Mouse (Mus musculus): ENCODE results near the gene Scfd2. TPM values are rescaled to one million over a fixed set of nuclear protein-coding genes. Genes with fewer than 3 reads are reported as not detected.
A peak's percentile ranks its signal among the peaks of the same experiment; 100 is the strongest.

Gene Scfd2
- polyA plus RNA-seq, 1 experiment = 17.4 TPM

GRCm38 (mm10) chr5:74197541-74198330, 333.8 kb downstream of the Scfd2 start:
- Histone ChIP-seq H3K4me1 (ENCODE audit: control insufficient read depth, insufficient read depth, insufficient read length, low read length) (peaks cover 3% of the 10 kb centered on the region), H3K27ac (replicated peaks; ENCODE audit: low read depth, low read length) (no peak overlapping the region), H3K4me3 (ENCODE audit: insufficient read depth, low read depth, low read length) (no peak overlapping the region)

DNA sequence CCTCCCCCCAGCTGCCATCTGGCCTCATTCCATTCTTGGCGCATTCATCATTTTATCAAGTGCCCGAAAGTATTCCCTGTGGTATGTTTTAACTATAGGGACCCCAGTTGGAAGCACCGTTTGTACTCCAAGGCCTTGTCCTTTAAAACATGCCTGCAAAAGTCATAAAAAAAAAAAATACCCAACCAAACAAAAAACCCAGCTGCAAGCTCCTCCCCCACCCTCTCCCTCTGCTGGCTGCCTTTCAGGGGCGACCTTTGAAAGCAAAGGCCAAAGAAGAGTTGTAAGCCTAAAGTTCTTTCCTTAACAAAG, 335.3 kb downstream of the Scfd2 start:
- H3K4me3 ChIP-seq (ENCODE audit: insufficient read depth, low read depth, low read length) = peak overlapping the region; percentile 90
- H3K27ac ChIP-seq (replicated peaks; ENCODE audit: low read depth, low read length) = no peak overlapping the region
- peaks cover 3% of the 10 kb centered on the region for H3K4me1 ChIP-seq (ENCODE audit: control insufficient read depth, insufficient read depth, insufficient read length, low read length)

DNA sequence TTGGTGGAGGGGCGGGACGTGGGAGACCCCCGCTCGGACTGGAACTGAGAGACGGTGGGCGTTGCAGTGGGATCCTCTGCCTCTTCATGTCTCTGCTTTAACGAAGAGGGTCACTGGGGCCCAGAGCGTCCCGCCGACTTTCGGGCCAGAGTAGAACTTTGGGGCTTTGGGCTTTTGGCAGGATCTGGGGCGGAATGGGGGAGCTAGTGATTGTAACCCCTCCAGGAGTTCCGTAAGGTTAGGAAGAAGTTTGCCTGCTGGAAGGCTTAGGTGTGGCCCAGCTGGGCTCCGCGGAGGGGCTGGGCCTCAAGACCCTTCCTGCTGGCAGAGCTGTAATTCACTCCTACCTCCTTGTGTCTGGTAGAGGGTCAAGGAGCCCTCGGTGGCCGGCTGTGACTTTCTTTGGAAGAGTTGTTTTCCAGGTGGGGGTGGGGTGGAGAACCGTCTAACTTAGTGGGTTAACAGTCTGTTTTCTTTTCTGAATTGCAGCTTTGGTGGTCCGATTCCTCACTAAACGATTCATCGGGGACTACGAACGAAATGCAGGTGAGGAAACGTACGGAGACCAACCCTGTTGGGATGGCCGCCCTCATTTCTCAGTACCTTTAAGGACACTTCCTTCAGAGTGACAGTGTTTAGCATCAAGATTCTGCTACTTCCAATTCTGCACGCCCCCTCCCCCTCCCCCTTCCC, 335.8 kb downstream of the Scfd2 start:
- peak overlapping the region; percentile 90 for H3K4me3 ChIP-seq (ENCODE audit: insufficient read depth, low read depth, low read length)
- H3K4me1 ChIP-seq (ENCODE audit: control insufficient read depth, insufficient read depth, insufficient read length, low read length) = peaks cover 3% of the 10 kb centered on the region
- no peak overlapping the region for H3K27ac ChIP-seq (replicated peaks; ENCODE audit: low read depth, low read length)

DNA sequence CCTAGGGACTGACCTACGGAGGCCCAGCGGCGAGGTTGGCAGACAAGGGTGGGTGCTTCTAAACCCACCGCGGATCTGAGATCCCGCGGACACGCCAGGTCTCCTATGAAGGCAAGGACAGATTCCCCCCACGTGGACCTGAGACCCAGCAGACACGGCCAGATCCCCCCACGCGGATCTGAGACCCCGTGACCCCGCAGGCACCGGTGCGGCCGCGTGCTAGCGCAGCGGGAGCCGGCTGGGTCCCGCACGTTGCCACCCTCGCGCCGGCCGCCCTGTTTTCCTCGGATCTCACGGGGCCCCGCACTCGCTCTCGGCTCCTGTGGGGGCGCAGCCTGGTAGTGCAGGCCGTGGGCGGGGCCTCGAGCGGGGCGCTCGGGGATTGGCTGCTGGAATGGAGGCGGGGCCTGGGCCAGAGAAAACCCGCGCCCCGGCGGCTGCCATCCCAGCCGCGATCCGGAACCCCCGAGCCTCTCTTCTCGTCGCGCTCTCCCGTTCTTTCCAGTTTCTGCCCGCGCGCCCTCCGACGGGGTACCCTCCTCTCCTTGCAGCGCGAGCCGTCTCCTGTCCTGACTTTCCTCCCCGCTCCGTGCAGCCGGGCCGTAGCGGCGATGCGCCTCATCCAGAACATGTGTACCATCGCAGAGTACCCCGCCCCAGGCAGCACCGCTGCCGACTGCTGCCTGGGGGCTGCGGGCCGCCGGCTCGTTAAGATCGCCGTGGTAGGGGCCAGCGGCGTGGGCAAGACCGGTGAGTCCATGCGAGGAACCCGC, 336.5 kb downstream of the Scfd2 start, which contains the start of gene Rasl11b:
TSS of gene Rasl11b (plus strand) at position 446 of the 773 bp plus-strand sequence.
- Histone ChIP-seq H3K4me1 (ENCODE audit: control insufficient read depth, insufficient read depth, insufficient read length, low read length) (peaks cover 3% of the 10 kb centered on the region), H3K27ac (replicated peaks; ENCODE audit: low read depth, low read length) (no peak within 1 kb of the TSS), H3K4me3 (ENCODE audit: insufficient read depth, low read depth, low read length) (peak within 1 kb of the TSS; percentile 90)

- Histone ChIP-seq H3K4me3 (ENCODE audit: insufficient read depth, low read depth, low read length) (peak overlapping the region; percentile 90), H3K27ac (replicated peaks; ENCODE audit: low read depth, low read length) (no peak overlapping the region), H3K4me1 (ENCODE audit: control insufficient read depth, insufficient read depth, insufficient read length, low read length) (peaks cover 3% of the 10 kb centered on the region)
Measured at GRCm38 (mm10) chr5:74194027-74194840, 337.3 kb downstream of the Scfd2 start.

DNA sequence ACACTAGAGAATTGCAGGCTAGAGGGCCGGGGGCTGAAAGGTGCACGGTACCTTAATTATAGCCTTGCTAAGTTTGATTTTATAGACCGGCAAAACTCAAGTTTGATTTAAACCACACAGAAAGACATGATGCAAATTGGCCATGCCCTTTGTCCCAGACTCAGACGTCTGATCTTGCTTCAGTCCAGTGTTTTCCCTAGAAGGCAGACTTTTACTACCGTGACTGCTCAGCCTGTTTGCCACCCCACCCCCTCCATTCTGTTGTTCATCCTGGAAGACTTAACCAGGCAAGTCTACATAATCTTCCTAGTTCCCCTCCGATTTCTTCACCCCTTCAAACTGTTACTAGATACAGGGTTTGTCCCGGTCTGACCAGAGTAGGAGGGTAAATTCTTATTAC, 337.9 kb downstream of the Scfd2 start:
- Histone ChIP-seq H3K4me3 (ENCODE audit: insufficient read depth, low read depth, low read length) (no peak overlapping the region), H3K27ac (replicated peaks; ENCODE audit: low read depth, low read length) (no peak overlapping the region), H3K4me1 (ENCODE audit: control insufficient read depth, insufficient read depth, insufficient read length, low read length) (peaks cover 3% of the 10 kb centered on the region)

GRCm38 (mm10) chr5:74193008-74193407, 338.6 kb downstream of the Scfd2 start:
- no peak overlapping the region for H3K4me3 ChIP-seq (ENCODE audit: insufficient read depth, low read depth, low read length)
- no peak overlapping the region for H3K27ac ChIP-seq (replicated peaks; ENCODE audit: low read depth, low read length)
- peaks cover 3% of the 10 kb centered on the region for H3K4me1 ChIP-seq (ENCODE audit: control insufficient read depth, insufficient read depth, insufficient read length, low read length)

- Histone ChIP-seq H3K4me3 (ENCODE audit: insufficient read depth, low read depth, low read length) (no peak overlapping the region), H3K4me1 (ENCODE audit: control insufficient read depth, insufficient read depth, insufficient read length, low read length) (no peaks in the 10 kb centered on the region; the same call in none of the 2 replicates), H3K27ac (replicated peaks; ENCODE audit: low read depth, low read length) (no peak overlapping the region)
Measured at GRCm38 (mm10) chr5:74190911-74191310, 340.6 kb downstream of the Scfd2 start.

DNA sequence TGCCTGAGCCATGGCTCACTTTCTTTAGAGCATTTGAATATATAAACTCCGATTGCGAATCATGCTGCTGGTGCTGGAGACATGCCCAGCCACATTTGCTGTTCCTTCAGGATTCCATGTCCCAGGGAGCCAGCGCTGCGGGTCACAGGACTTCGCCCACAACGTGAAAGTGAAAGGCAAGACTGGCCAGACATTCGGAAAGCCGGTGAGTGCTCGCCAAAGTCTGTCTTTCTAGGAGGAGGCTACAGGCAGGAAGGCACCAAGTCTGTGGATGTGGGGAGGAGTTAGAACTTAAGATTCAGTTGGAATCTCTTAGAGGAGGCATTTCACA, 341.4 kb downstream of the Scfd2 start:
- H3K27ac ChIP-seq (replicated peaks; ENCODE audit: low read depth, low read length) = no peak overlapping the region
- no peaks in the 10 kb centered on the region; the same call in none of the 2 replicates for H3K4me1 ChIP-seq (ENCODE audit: control insufficient read depth, insufficient read depth, insufficient read length, low read length)
- peak overlapping the region; percentile 12 for H3K4me3 ChIP-seq (ENCODE audit: insufficient read depth, low read depth, low read length)

GRCm38 (mm10) chr5:74189484-74190160, 341.9 kb downstream of the Scfd2 start:
- H3K27ac ChIP-seq (replicated peaks; ENCODE audit: low read depth, low read length) = no peak overlapping the region
- H3K4me3 ChIP-seq (ENCODE audit: insufficient read depth, low read depth, low read length) = peak overlapping the region; percentile 12
- no peaks in the 10 kb centered on the region; the same call in none of the 2 replicates for H3K4me1 ChIP-seq (ENCODE audit: control insufficient read depth, insufficient read depth, insufficient read length, low read length)

DNA sequence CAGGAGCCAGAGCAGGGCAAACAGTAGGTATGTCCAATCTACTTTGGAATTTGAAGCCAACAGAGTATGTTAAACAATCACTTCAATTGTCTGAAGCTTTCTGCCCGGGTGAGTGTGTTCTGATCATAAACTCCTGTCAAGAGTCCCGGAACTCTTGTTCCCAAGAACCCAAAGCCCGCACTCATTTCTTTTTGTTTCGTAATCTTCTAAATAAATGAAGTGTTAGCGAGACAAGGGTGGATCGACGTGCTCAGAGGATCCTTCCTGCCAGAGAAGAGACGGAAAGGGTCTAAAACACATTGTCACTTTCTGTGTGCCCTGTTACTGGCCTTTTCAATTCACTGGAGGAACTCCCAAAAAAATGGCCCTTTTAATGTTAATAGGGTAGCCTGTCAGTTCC, 342.7 kb downstream of the Scfd2 start:
- no peak overlapping the region for H3K4me3 ChIP-seq (ENCODE audit: insufficient read depth, low read depth, low read length)
- H3K4me1 ChIP-seq (ENCODE audit: control insufficient read depth, insufficient read depth, insufficient read length, low read length) = no peaks in the 10 kb centered on the region; the same call in 1 of the 2 replicates
- no peak overlapping the region for H3K27ac ChIP-seq (replicated peaks; ENCODE audit: low read depth, low read length)

- no peak overlapping the region for H3K4me3 ChIP-seq (ENCODE audit: insufficient read depth, low read depth, low read length)
- no peak overlapping the region for H3K27ac ChIP-seq (replicated peaks; ENCODE audit: low read depth, low read length)
- H3K4me1 ChIP-seq (ENCODE audit: control insufficient read depth, insufficient read depth, insufficient read length, low read length) = no peaks in the 10 kb centered on the region; the same call in 1 of the 2 replicates
Measured at GRCm38 (mm10) chr5:74188076-74188475, 343.5 kb downstream of the Scfd2 start.

DNA sequence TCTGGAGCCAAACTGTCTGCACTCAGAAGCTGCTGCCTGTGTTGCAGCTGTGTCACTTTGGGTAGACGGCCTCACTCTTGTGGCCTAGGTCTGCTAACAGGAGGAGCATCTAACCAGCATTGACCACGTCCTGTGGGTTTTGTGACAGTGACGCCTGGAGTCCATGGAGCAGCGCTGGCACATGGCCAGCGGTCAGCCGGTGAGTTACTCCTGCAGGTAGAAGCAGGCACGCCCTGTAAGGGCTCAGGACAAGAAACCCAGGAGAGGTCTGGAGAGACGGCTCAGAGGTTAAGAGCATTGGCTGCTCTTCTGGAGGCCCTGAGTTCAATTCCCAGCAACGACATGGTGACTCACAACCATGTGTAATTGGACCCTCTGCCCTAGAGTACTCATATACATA, 347.0 kb downstream of the Scfd2 start:
- no peak overlapping the region for H3K4me3 ChIP-seq (ENCODE audit: insufficient read depth, low read depth, low read length)
- no peaks in the 10 kb centered on the region for H3K4me1 ChIP-seq (ENCODE audit: control insufficient read depth, insufficient read depth, insufficient read length, low read length)
- H3K27ac ChIP-seq (replicated peaks; ENCODE audit: low read depth, low read length) = no peak overlapping the region

GRCm38 (mm10) chr5:74183118-74183517, 348.4 kb downstream of the Scfd2 start:
- no peak overlapping the region for H3K4me3 ChIP-seq (ENCODE audit: insufficient read depth, low read depth, low read length)
- H3K27ac ChIP-seq (replicated peaks; ENCODE audit: low read depth, low read length) = no peak overlapping the region
- H3K4me1 ChIP-seq (ENCODE audit: control insufficient read depth, insufficient read depth, insufficient read length, low read length) = no peaks in the 10 kb centered on the region
